Mouse (Mus musculus) hindbrain, embryonic 11.5 days (tissue): Measurements from ENCODE around the gene Rexo2. TPM values are rescaled to one million over a fixed set of nuclear protein-coding genes. Genes with fewer than 3 reads are reported as not detected.
"Not testable (repeated sequence)": the region's sequence is repeated elsewhere in the genome, so short reads cannot be mapped to it uniquely, and the experiment has no call there.

ENCODE experiments used
- ATAC-seq: fragments of 200-750 bp; cut with Nextera tagmentation; 2 replicates; pipeline ENCODE4 v1.8.0; 2017; ENCODE audit warnings: mild to moderate bottlenecking, moderate TSS enrichment, moderate library complexity; ENCODE audit not compliant: low FRiP score
- DNase-seq: peaks from one replicate; pipeline ENCODE4 v3.0.0-alpha.2; 2015; ENCODE audit warnings: low spot score
- H3K27ac ChIP-seq: fragments of 300-500 bp; sonication (generic); 2 replicates; pipeline ENCODE4 v1.5.1; 2014; ENCODE audit warnings: mild to moderate bottlenecking, low read depth, low read length
- H3K27me3 ChIP-seq: fragments of 300-500 bp; sonication (generic); 2 replicates; pipeline ENCODE4 v1.6.1; 2014; ENCODE audit warnings: mild to moderate bottlenecking, low read length, moderate library complexity, mixed read lengths; ENCODE audit not compliant: control insufficient read depth, insufficient read depth
- H3K36me3 ChIP-seq: fragments of 300-500 bp; sonication (generic); 2 replicates; pipeline ENCODE4 v1.6.1; 2014; ENCODE audit warnings: mild to moderate bottlenecking, low read length, moderate library complexity, mixed read lengths; ENCODE audit not compliant: control insufficient read depth, insufficient read depth
- H3K4me1 ChIP-seq: fragments of 300-500 bp; sonication (generic); replicated peaks from 2 replicates; pipeline ENCODE4 v1.6.1; 2014; ENCODE audit warnings: low read length, mixed read lengths; ENCODE audit not compliant: control insufficient read depth, insufficient read depth
- H3K4me2 ChIP-seq: fragments of 300-500 bp; sonication (generic); replicated peaks from 2 replicates; pipeline ENCODE4 v1.6.1; 2014; ENCODE audit warnings: mild to moderate bottlenecking, low read depth, low read length
- H3K4me3 ChIP-seq: fragments of 300-500 bp; sonication (generic); 2 replicates; pipeline ENCODE4 v1.5.1; 2014; ENCODE audit warnings: low read depth, low read length
- H3K9ac ChIP-seq: fragments of 300-500 bp; sonication (generic); 2 replicates; pipeline ENCODE4 v1.6.1; 2014; ENCODE audit warnings: low read depth, low read length
- H3K9me3 ChIP-seq: fragments of 300-500 bp; sonication (generic); 2 replicates; pipeline ENCODE4 v1.6.1; 2016; ENCODE audit warnings: low read length; ENCODE audit not compliant: control insufficient read depth
- WGBS: fragments of 180-500 bp; shearing (Covaris S2); extraction: QIAGEN DNeasy Blood & Tissue Kit; methylation state at CpG from one replicate; pipeline ENCODE4 v1.1.7; 2014; 5-methylcytosine and 5-hydroxymethylcytosine counted together
- polyA plus RNA-seq: library from polyadenylated mRNA; unstranded; fragments of >200 nt; fragmentation: Nextera tagmentation; extraction: Ambion mirVana; gene quantifications from 2 replicates; pipeline ENCODE4 v1.2.1, GENCODE M21; 2014

Rexo2 gene
- 80.3 and 88.0 TPM in 2 replicates for polyA plus RNA-seq

- 2% methylated on average over 47 of the region's 49 CpGs for WGBS
- Histone ChIP-seq H3K27ac (no peak within 1 kb of the TSS), H3K9me3 (no peaks in the 10 kb centered on the region), H3K4me2 (peak within 1 kb of the TSS; percentile 87), H3K27me3 (no peaks in the 10 kb centered on the region), H3K36me3 (no peaks in the 10 kb centered on the region), H3K9ac (peak within 1 kb of the TSS; percentile 86), H3K4me3 (peak within 1 kb of the TSS; percentile 86), H3K4me1 (no peaks in the 10 kb centered on the region)
- ATAC-seq (peak; percentile 96), DNase-seq (peak; percentile 94)
Measured at GRCm38 (mm10) chr9:48480411-48481213, at the start of gene Rexo2. Gene Rexo2, minus strand, starts transcription at chr9:48480623.

DNA sequence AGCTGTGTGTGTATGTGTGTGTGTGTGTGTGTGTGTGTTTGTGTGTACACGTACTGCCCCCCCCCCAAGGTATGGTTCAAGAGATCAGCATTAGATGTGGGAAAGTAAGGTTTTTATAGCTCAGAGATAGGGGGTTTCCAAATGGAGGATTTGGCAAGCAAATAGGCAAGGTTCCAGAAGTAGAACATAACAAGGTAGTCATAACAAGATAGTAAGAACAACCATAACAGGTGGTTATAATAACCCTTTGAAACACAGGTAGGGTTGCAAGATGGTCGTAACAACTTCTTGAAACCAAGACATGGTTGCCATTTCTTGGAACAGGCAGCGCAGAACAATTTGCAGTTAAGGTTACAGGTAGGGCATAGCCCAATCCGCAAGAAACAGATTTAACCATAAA, 46.1 kb upstream of the Rexo2 start:
- DNase-seq = no peak
- no peaks in the 10 kb centered on the region for H3K27me3 ChIP-seq
- WGBS = 89% methylated on average over 4 of the region's 4 CpGs
- H3K4me3 ChIP-seq = no peak overlapping the region
- no peaks in the 10 kb centered on the region for H3K9me3 ChIP-seq
- no peak for ATAC-seq
- H3K9ac ChIP-seq = no peak overlapping the region
- no peak overlapping the region for H3K27ac ChIP-seq
- no peak overlapping the region for H3K4me2 ChIP-seq
- H3K4me1 ChIP-seq = no peaks in the 10 kb centered on the region
- H3K36me3 ChIP-seq = no peaks in the 10 kb centered on the region

DNA sequence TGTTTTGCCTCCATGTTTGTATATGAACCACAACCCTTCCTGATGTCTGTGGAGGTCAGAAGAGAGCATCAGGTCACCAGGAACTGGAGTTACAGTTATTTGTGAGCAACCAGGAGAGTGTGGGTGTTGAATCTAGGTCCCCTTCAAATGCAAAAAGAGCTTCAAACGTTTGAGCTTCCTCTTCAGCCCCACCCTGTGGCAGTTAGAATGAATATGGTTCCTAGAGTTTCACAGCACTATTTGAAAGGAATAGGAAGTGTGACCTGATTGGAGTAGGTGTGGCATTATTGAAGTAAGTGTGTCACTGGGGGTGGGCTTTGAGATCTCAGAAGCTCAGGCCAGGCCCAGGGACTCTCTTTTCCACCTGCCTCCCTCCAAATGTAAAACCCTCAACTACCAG, 45.1 kb upstream of the Rexo2 start:
- ATAC-seq (no peak), DNase-seq (no peak)
- no peaks in the 10 kb centered on the region for H3K27me3 ChIP-seq
- no peak overlapping the region for H3K27ac ChIP-seq
- H3K36me3 ChIP-seq = no peaks in the 10 kb centered on the region
- H3K4me1 ChIP-seq = no peaks in the 10 kb centered on the region
- 15% methylated on average over 1 of the region's 1 CpGs for WGBS
- H3K9me3 ChIP-seq = no peaks in the 10 kb centered on the region
- no peak overlapping the region for H3K4me3 ChIP-seq
- no peak overlapping the region for H3K9ac ChIP-seq
- H3K4me2 ChIP-seq = no peak overlapping the region

GRCm38 (mm10) chr9:48520405-48520804, 40.0 kb upstream of the Rexo2 start:
- H3K4me1 ChIP-seq, H3K36me3 ChIP-seq, H3K27ac ChIP-seq, ATAC-seq, H3K9ac ChIP-seq, DNase-seq, H3K9me3 ChIP-seq, H3K4me3 ChIP-seq, H3K4me2 ChIP-seq, H3K27me3 ChIP-seq: not testable (repeated sequence)
- WGBS = no CpG with 5 or more reads among the region's 7 CpGs

- H3K36me3 ChIP-seq = no peaks in the 10 kb centered on the region
- H3K9me3 ChIP-seq = no peaks in the 10 kb centered on the region
- H3K4me3 ChIP-seq = no peak overlapping the region
- H3K4me1 ChIP-seq = no peaks in the 10 kb centered on the region
- no peaks in the 10 kb centered on the region for H3K27me3 ChIP-seq
- ATAC-seq (no peak), DNase-seq (peak; percentile 13)
- WGBS = 65% methylated on average over 19 of the region's 19 CpGs
- H3K27ac ChIP-seq = 0 out of 2 replicates have a peak overlapping the region, but pooled peaks have one; percentile 4
- H3K4me2 ChIP-seq = no peak overlapping the region
- H3K9ac ChIP-seq = no peak overlapping the region
Measured at GRCm38 (mm10) chr9:48517372-48518130, 37.1 kb upstream of the Rexo2 start.

DNA sequence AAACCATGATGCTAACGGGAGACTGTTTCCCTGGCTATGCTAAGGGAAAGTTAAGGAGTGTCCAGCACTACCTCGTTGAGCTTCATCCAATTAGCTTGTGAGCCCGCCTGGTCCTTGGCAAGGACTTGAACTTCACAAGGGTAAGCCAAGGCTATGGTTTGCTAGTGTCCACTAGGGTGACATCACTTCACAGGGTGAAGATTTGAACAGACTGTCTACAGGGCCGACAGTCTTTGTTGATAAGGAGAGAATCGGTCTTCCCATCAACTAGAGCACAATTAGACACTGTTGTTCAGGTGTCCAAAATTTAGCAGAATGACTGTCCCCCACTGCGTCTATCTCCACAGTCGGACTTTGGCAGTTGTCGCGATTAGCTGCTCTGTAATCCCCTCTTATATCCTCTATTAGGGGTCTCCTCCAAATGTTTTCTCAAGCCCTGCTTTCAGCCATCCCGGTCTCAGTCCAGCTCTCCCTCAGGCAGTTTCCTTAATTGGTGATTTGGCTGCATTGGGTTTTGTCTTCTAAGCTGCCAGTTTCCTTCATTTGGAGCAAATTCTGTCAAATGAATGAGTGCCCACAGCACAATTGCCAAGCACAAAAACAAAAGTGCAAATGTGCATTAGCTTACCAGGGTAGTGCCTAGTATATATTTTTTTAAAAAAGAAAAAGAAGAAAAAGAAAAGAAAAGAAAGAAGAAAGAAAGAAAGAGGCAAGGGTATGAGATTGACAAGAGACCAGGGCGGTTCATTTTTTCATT, 36.4 kb upstream of the Rexo2 start:
- H3K27ac ChIP-seq = no peak overlapping the region
- H3K9me3 ChIP-seq = no peaks in the 10 kb centered on the region
- H3K27me3 ChIP-seq = no peaks in the 10 kb centered on the region
- no peak for ATAC-seq
- 90% methylated on average over 11 of the region's 11 CpGs for WGBS
- no peak for DNase-seq
- no peak overlapping the region for H3K9ac ChIP-seq
- H3K36me3 ChIP-seq = no peaks in the 10 kb centered on the region
- H3K4me3 ChIP-seq = no peak overlapping the region
- no peak overlapping the region for H3K4me2 ChIP-seq
- H3K4me1 ChIP-seq = no peaks in the 10 kb centered on the region

DNA sequence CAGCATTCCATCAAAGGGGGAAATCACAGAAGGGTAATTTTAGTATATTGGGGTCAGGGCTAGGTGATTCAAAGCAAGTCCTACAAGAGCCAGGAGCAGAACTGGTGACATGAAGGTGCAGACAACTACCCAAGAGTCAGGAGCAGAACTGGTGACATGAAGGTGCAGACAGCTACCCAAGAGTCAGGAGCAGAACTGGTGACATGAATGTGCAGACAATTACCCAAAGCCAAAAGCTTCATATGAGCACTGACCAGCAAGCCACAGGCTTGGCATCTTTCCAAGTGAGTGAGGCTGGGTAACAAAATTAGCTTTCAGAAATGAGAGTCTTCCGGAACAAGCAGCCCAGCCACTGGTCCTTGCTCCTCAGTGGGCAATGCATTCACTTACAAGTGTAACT, 34.9 kb upstream of the Rexo2 start:
- H3K27me3 ChIP-seq = no peaks in the 10 kb centered on the region
- H3K36me3 ChIP-seq = no peaks in the 10 kb centered on the region
- no peaks in the 10 kb centered on the region for H3K9me3 ChIP-seq
- H3K4me1 ChIP-seq = no peaks in the 10 kb centered on the region
- H3K27ac ChIP-seq = no peak overlapping the region
- DNase-seq (no peak), ATAC-seq (no peak)
- 95% methylated on average over 1 of the region's 1 CpGs for WGBS
- no peak overlapping the region for H3K4me3 ChIP-seq
- no peak overlapping the region for H3K4me2 ChIP-seq
- H3K9ac ChIP-seq = no peak overlapping the region

- Histone ChIP-seq H3K36me3 (no peaks in the 10 kb centered on the region), H3K27me3 (no peaks in the 10 kb centered on the region), H3K9me3 (no peaks in the 10 kb centered on the region), H3K4me2 (no peak overlapping the region), H3K4me3 (no peak overlapping the region), H3K4me1 (no peaks in the 10 kb centered on the region), H3K9ac (no peak overlapping the region), H3K27ac (no peak overlapping the region)
- WGBS = 88% methylated on average over 5 of the region's 5 CpGs
- DNase-seq (no peak), ATAC-seq (no peak)
Measured at GRCm38 (mm10) chr9:48510134-48510533, 29.7 kb upstream of the Rexo2 start.
